ENCODE assay signal across 25 mouse cellular contexts in genomic region chr15:7332875-7333274, GRCm38 (mm10).
"Had no signal": no experiment of that assay in that cellular context is flagged by ENCODE, and none has a peak within 500 bp of the region (broad histone marks: within the 10 kb centered on the region; RNA-seq: fewer than 3 reads in every experiment).

No protein-coding gene starts in this region.

- ATAC-seq: forebrain, postnatal 0 days; hindbrain, postnatal 0 days; intestine, embryonic 16.5 days had no signal

- H3K4me1 ChIP-seq: heart, embryonic 13.5 days; heart, embryonic 15.5 days; hindbrain, embryonic 13.5 days; hindbrain, embryonic 15.5 days; kidney, embryonic 15.5 days; limb, embryonic 13.5 days had no signal

- DNase-seq: forebrain, postnatal 0 days; gastrocnemius, postnatal 14 days; gastrocnemius, postnatal 36 days; heart, adult 11 months; heart, adult 2 months; heart, postnatal 14 days; heart, postnatal 36 days; kidney, adult 11 months; kidney, adult 2 months; kidney, adult 9 months; kidney, postnatal 14 days; kidney, postnatal 36 days; layer of hippocampus, adult 9-11 months; layer of hippocampus, postnatal 36 days; left cerebral cortex, postnatal 4 days had no signal

- H3K36me3 ChIP-seq: heart, embryonic 13.5 days; heart, embryonic 15.5 days; hindbrain, embryonic 13.5 days; hindbrain, embryonic 15.5 days; kidney, embryonic 15.5 days; limb, embryonic 13.5 days had no signal

- H3K4me2 ChIP-seq: heart, embryonic 11.5 days; heart, embryonic 13.5 days; heart, embryonic 15.5 days; hindbrain, embryonic 13.5 days; hindbrain, embryonic 15.5 days; kidney, embryonic 15.5 days; limb, embryonic 13.5 days had no signal

- H3K27me3 ChIP-seq: heart, embryonic 13.5 days; heart, embryonic 15.5 days; hindbrain, embryonic 13.5 days; hindbrain, embryonic 15.5 days; kidney, embryonic 15.5 days; limb, embryonic 13.5 days had no signal

- H3K9ac ChIP-seq: forebrain, postnatal 0 days; heart, embryonic 13.5 days; heart, embryonic 15.5 days; hindbrain, embryonic 13.5 days; hindbrain, embryonic 15.5 days; kidney, embryonic 15.5 days; limb, embryonic 13.5 days had no signal

- H3K4me3 ChIP-seq: heart, adult 2 months; heart, embryonic 13.5 days; heart, embryonic 15.5 days; hindbrain, embryonic 13.5 days; hindbrain, embryonic 15.5 days; kidney, embryonic 15.5 days; limb, embryonic 13.5 days had no signal

- H3K27ac ChIP-seq: heart, adult 2 months; heart, embryonic 13.5 days; heart, embryonic 15.5 days; hindbrain, embryonic 13.5 days; hindbrain, embryonic 15.5 days; hindbrain, postnatal 0 days; kidney, embryonic 15.5 days; kidney, postnatal 0 days; limb, embryonic 13.5 days had no signal

- H3K9me3 ChIP-seq: heart, embryonic 13.5 days; heart, embryonic 15.5 days; hindbrain, embryonic 13.5 days; hindbrain, embryonic 15.5 days; kidney, embryonic 15.5 days; limb, embryonic 13.5 days had no signal
